Mouse (Mus musculus) kidney, postnatal 0 days (tissue): ENCODE results near the gene Plk5. TPM values are rescaled to one million over a fixed set of nuclear protein-coding genes. Genes with fewer than 3 reads are reported as not detected.

Experiments used
- ATAC-seq: fragments of 200-750 bp; cut with Nextera tagmentation; replicated peaks from 2 replicates; pipeline ENCODE4 v1.8.0; 2017; ENCODE audit warnings: low read depth, moderate number of reproducible peaks, moderate TSS enrichment, moderate library complexity; ENCODE audit not compliant: low FRiP score
- DNase-seq: peaks from one replicate; pipeline ENCODE4 v3.0.0-alpha.2; 2016; ENCODE audit warnings: low spot score
- H3K27ac ChIP-seq: fragments of 300-500 bp; sonication (generic); 2 replicates; pipeline ENCODE4 v1.5.1; 2014; ENCODE audit warnings: mild to moderate bottlenecking
- H3K27me3 ChIP-seq: fragments of 300-500 bp; sonication (generic); 2 replicates; pipeline ENCODE4 v1.6.1; 2014; ENCODE audit warnings: low read length, mixed read lengths; ENCODE audit not compliant: insufficient read depth
- H3K36me3 ChIP-seq: fragments of 300-500 bp; sonication (generic); 2 replicates; pipeline ENCODE4 v1.6.1; 2014; ENCODE audit warnings: low read length, mixed read lengths; ENCODE audit not compliant: insufficient read depth
- H3K4me1 ChIP-seq: fragments of 300-500 bp; sonication (generic); replicated peaks from 2 replicates; pipeline ENCODE4 v1.6.1; 2014; ENCODE audit warnings: antibody characterized with exemption, low read length, mixed read lengths; ENCODE audit not compliant: insufficient read depth
- H3K4me2 ChIP-seq: fragments of 300-500 bp; sonication (generic); 2 replicates; pipeline ENCODE4 v1.6.1; 2014; ENCODE audit warnings: mild to moderate bottlenecking, low read length, moderate library complexity, mixed read lengths
- H3K4me3 ChIP-seq: fragments of 300-500 bp; sonication (generic); replicated peaks from 2 replicates; pipeline ENCODE4 v1.5.1; 2014; ENCODE audit warnings: low read depth, low read length
- H3K9ac ChIP-seq: fragments of 300-500 bp; sonication (generic); 2 replicates; pipeline ENCODE4 v1.6.1; 2014; ENCODE audit warnings: low read depth, low read length
- H3K9me3 ChIP-seq: fragments of 300-500 bp; sonication (generic); replicated peaks from 2 replicates; pipeline ENCODE4 v1.6.1; 2016; ENCODE audit warnings: low read length, inconsistent platforms, mixed read lengths
- CTCF ChIP-seq: IDR thresholded peaks from 2 replicates; pipeline ENCODE4 v1.5.1; 2016; ENCODE audit warnings: antibody characterized with exemption, low read depth, mild to moderate bottlenecking, moderate library complexity
- WGBS: fragments of 180-500 bp; shearing (Covaris S2); extraction: QIAGEN DNeasy Blood & Tissue Kit; methylation state at CpG from one replicate; pipeline ENCODE4 v1.1.7; 2014; 5-methylcytosine and 5-hydroxymethylcytosine counted together
- polyA plus RNA-seq: library from polyadenylated mRNA; unstranded; fragments of >200 nt; fragmentation: Nextera tagmentation; extraction: Ambion mirVana; gene quantifications from 2 replicates; pipeline ENCODE4 v1.2.1, GENCODE M21; 2015

Gene Plk5
- polyA plus RNA-seq, 1 experiment from 2014 or later: 0.51 TPM

GRCm38 (mm10) chr10:80385811-80386734, 29.8 kb downstream of the Plk5 start:
- no peak for TF ChIP-seq CTCF
- H3K36me3 ChIP-seq: peaks cover 14% of the 10 kb centered on the region
- peak; percentile 84 for DNase-seq

GRCm38 (mm10) chr10:80386735-80387471, 30.6 kb downstream of the Plk5 start:
- WGBS: under 1% methylated on average over 83 of the region's 94 CpGs
- Histone ChIP-seq H3K9me3 (no peaks in the 10 kb centered on the region), H3K4me1 (peaks cover 27% of the 10 kb centered on the region), H3K4me3 (peak overlapping the region; percentile 87), H3K9ac (peak overlapping the region; percentile 93), H3K4me2 (peak overlapping the region; percentile 96), H3K36me3 (peaks cover 14% of the 10 kb centered on the region), H3K27ac (peak overlapping the region; percentile 78), H3K27me3 (no peaks in the 10 kb centered on the region)
- TF ChIP-seq CTCF: no peak
- DNase-seq (no peak), ATAC-seq (peak; percentile 12; the same call in 1 of the 2 replicates)

More at GRCm38 (mm10) chr10:80385811-80386734, 29.8 kb downstream of the Plk5 start:
- 0% methylated on average over 34 of the region's 34 CpGs for WGBS
- peak; percentile 22 for ATAC-seq
- peaks cover 27% of the 10 kb centered on the region for H3K4me1 ChIP-seq
- peak overlapping the region; percentile 78 for H3K27ac ChIP-seq
- peak overlapping the region; percentile 87 for H3K4me3 ChIP-seq
- no peaks in the 10 kb centered on the region for H3K27me3 ChIP-seq
- peak overlapping the region; percentile 93 for H3K9ac ChIP-seq
- no peaks in the 10 kb centered on the region for H3K9me3 ChIP-seq
- H3K4me2 ChIP-seq: peak overlapping the region; percentile 96

- Histone ChIP-seq H3K9ac (peak within 1 kb of the TSS; percentile 93), H3K27me3 (no peaks in the 10 kb centered on the region), H3K36me3 (peaks cover 16% of the 10 kb centered on the region), H3K9me3 (no peaks in the 10 kb centered on the region), H3K4me2 (peak within 1 kb of the TSS; percentile 96), H3K27ac (peak within 1 kb of the TSS; percentile 80), H3K4me3 (peak within 1 kb of the TSS; percentile 87), H3K4me1 (peaks cover 27% of the 10 kb centered on the region)
- under 1% methylated on average over 18 of the region's 61 CpGs for WGBS
- ATAC-seq (peak; percentile 22), DNase-seq (peak; percentile 89)
- TF ChIP-seq CTCF: no peak
Measured at GRCm38 (mm10) chr10:80387522-80387959, 31.3 kb downstream of the Plk5 start, which contains the start of gene Mex3d. Gene Mex3d (minus strand): TSS chr10:80387659.

- no peak for DNase-seq
- H3K36me3 ChIP-seq: peaks cover 24% of the 10 kb centered on the region
- no peak overlapping the region for H3K4me3 ChIP-seq
- TF ChIP-seq CTCF: no peak
- no peak overlapping the region for H3K27ac ChIP-seq
- peaks cover 21% of the 10 kb centered on the region for H3K4me1 ChIP-seq
- no peak overlapping the region for H3K4me2 ChIP-seq
- H3K27me3 ChIP-seq: no peaks in the 10 kb centered on the region
- WGBS: 15% methylated on average over 2 of the region's 2 CpGs
- 0 out of 2 replicates have a peak overlapping the region, but pooled peaks have one; percentile 93 for H3K9ac ChIP-seq
- H3K9me3 ChIP-seq: no peaks in the 10 kb centered on the region
- no peak for ATAC-seq
Measured at GRCm38 (mm10) chr10:80388731-80389130, 32.5 kb downstream of the Plk5 start.

GRCm38 (mm10) chr10:80389185-80389708, 33.0 kb downstream of the Plk5 start:
- Histone ChIP-seq H3K27ac (no peak overlapping the region), H3K4me1 (peaks cover 16% of the 10 kb centered on the region), H3K4me2 (no peak overlapping the region), H3K4me3 (no peak overlapping the region), H3K9ac (no peak overlapping the region), H3K27me3 (no peaks in the 10 kb centered on the region), H3K9me3 (no peaks in the 10 kb centered on the region), H3K36me3 (peaks cover 29% of the 10 kb centered on the region)
- TF ChIP-seq CTCF: no peak
- no peak for ATAC-seq
- DNase-seq: no peak
- 65% methylated on average over 4 of the region's 4 CpGs for whole genome bisulfite sequencing

GRCm38 (mm10) chr10:80390697-80391096, 34.4 kb downstream of the Plk5 start:
- Histone ChIP-seq H3K27ac (no peak overlapping the region), H3K36me3 (peaks cover 43% of the 10 kb centered on the region), H3K27me3 (no peaks in the 10 kb centered on the region), H3K4me2 (no peak overlapping the region), H3K4me1 (peaks cover 3% of the 10 kb centered on the region; the same call in 1 of the 2 replicates), H3K4me3 (no peak overlapping the region), H3K9me3 (no peaks in the 10 kb centered on the region), H3K9ac (no peak overlapping the region)
- WGBS: 69% methylated on average over 9 of the region's 9 CpGs
- no peak for DNase-seq
- no peak for TF ChIP-seq CTCF
- ATAC-seq: no peak
